Mouse (Mus musculus) hindbrain, embryonic 16.5 days (tissue): Measurements from ENCODE around the gene Fxyd5. TPM values are rescaled to one million over a fixed set of nuclear protein-coding genes. Genes with fewer than 3 reads are reported as not detected.
A peak's percentile ranks its signal among the peaks of the same experiment; 100 is the strongest.

ENCODE experiments used
- ATAC-seq: fragments of 200-750 bp; cut with Nextera tagmentation; 2 replicates; pipeline ENCODE4 v1.8.0; 2017; ENCODE audit warnings: moderate TSS enrichment, moderate library complexity
- H3K27ac ChIP-seq: fragments of 300-500 bp; sonication (generic); 2 replicates; pipeline ENCODE4 v1.5.1; 2014; ENCODE audit warnings: low read depth, mild to moderate bottlenecking, control low read depth, low read length, moderate library complexity
- H3K27me3 ChIP-seq: fragments of 300-500 bp; sonication (generic); replicated peaks from 2 replicates; pipeline ENCODE4 v1.6.1; 2014; ENCODE audit warnings: low read length; ENCODE audit not compliant: control insufficient read depth, insufficient read depth
- H3K36me3 ChIP-seq: fragments of 300-500 bp; sonication (generic); 2 replicates; pipeline ENCODE4 v1.6.1; 2014; ENCODE audit warnings: mild to moderate bottlenecking, low read length, moderate library complexity, mixed read lengths; ENCODE audit not compliant: control insufficient read depth, insufficient read depth
- H3K4me1 ChIP-seq: fragments of 300-500 bp; sonication (generic); 2 replicates; pipeline ENCODE4 v1.6.1; 2014; ENCODE audit warnings: low read depth, low read length; ENCODE audit not compliant: control insufficient read depth, insufficient read depth
- H3K4me2 ChIP-seq: fragments of 300-500 bp; sonication (generic); 2 replicates; pipeline ENCODE4 v1.6.1; 2014; ENCODE audit warnings: mild to moderate bottlenecking, low read length, control low read depth, moderate library complexity
- H3K4me3 ChIP-seq: fragments of 300-500 bp; sonication (generic); 2 replicates; pipeline ENCODE4 v1.5.1; 2014; ENCODE audit warnings: mild to moderate bottlenecking, low read length, control low read depth, moderate library complexity
- H3K9ac ChIP-seq: fragments of 300-500 bp; sonication (generic); 2 replicates; pipeline ENCODE4 v1.6.1; 2014; ENCODE audit warnings: low read depth, mild to moderate bottlenecking, control low read depth, low read length, moderate library complexity
- H3K9me3 ChIP-seq: fragments of 300-500 bp; sonication (generic); 2 replicates; pipeline ENCODE4 v1.6.1; 2014; ENCODE audit warnings: mild to moderate bottlenecking, low read length, moderate library complexity; ENCODE audit not compliant: control insufficient read depth
- WGBS: fragments of 180-500 bp; shearing (Covaris S2); extraction: QIAGEN DNeasy Blood & Tissue Kit; methylation state at CpG from one replicate; pipeline ENCODE4 v1.1.7; 2014; 5-methylcytosine and 5-hydroxymethylcytosine counted together
- polyA plus RNA-seq: library from polyadenylated mRNA; unstranded; fragments of >200 nt; fragmentation: Nextera tagmentation; extraction: Ambion mirVana; gene quantifications from 2 replicates; pipeline ENCODE4 v1.2.1, GENCODE M21; 2015

Fxyd5 gene
- polyA plus RNA-seq, 1 experiment from 2014 or later = 24.4 TPM

DNA sequence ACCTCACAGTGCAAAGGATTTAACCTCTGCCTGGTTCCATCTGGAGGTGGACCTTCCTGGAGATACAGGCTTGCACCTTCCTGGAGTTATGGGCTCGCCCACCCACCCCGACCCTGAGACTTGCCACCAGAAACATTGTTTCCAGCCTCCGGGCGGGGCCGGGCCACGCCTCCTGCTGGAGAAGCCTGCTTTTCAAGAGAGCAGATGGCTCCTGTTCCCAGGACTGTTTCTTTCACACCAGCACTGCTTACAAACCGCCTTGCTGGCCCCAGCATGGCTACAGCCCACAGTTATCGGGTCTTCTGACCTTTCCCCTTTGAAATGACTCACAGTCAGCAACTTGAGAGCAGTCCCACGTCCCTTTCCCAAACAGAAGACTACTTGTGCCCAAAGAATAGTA is 30.0 kb upstream of the Fxyd5 start:
- Histone ChIP-seq H3K9me3 (no peaks in the 10 kb centered on the region), H3K9ac (no peak overlapping the region), H3K4me3 (no peak overlapping the region), H3K27me3 (no peaks in the 10 kb centered on the region), H3K4me1 (peaks cover 4% of the 10 kb centered on the region; the same call in 1 of the 2 replicates), H3K36me3 (no peaks in the 10 kb centered on the region), H3K4me2 (no peak overlapping the region), H3K27ac (no peak overlapping the region)
- ATAC-seq = no peak
- 56% methylated on average over 9 of the region's 9 CpGs for WGBS

DNA sequence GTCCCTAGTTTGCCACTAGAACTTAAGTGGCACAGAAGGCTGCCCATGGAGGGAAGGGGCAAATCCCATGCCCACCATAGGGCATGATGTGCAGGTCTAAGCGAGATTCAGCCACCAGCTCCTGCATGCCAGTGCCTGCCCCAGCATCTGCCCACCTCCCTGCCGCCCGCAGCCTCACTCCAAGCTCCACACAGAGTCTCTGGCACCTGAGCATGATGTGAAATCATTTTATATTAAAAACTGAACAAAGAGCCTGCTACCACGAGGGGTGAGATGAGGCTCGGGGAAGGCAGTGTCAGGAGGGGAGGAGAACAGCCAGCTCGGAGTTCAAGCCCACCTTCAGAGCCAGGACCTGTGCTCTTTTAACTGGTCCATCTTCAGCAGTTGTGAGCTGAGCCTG is 28.0 kb upstream of the Fxyd5 start:
- Histone ChIP-seq H3K9ac (no peak overlapping the region), H3K4me3 (no peak overlapping the region), H3K36me3 (no peaks in the 10 kb centered on the region), H3K27ac (no peak overlapping the region), H3K9me3 (no peaks in the 10 kb centered on the region), H3K4me2 (no peak overlapping the region), H3K27me3 (no peaks in the 10 kb centered on the region), H3K4me1 (peaks cover 4% of the 10 kb centered on the region; the same call in 1 of the 2 replicates)
- no peak for ATAC-seq
- 82% methylated on average over 6 of the region's 6 CpGs for WGBS

DNA sequence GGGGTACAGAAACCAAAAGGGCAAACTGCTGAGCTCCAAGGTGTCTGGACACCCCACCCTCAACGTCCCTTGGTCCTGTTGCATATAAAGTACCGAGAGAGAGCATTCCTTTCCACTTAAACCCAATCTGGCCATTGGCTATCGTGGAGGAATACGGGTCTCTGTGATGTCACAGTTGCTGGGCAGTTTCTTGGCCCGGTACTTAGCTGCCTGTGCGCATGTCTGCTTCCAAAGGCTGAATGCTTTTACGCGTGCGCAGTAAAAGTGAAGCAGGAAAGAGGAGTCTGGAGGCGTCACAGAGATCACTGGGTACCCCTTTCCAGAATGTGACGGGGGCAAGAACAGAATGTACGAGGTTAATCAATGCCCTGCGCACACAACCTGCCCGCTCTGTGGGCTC is 27.2 kb upstream of the Fxyd5 start:
- WGBS = 87% methylated on average over 14 of the region's 14 CpGs
- Histone ChIP-seq H3K4me3 (no peak overlapping the region), H3K27me3 (no peaks in the 10 kb centered on the region), H3K36me3 (no peaks in the 10 kb centered on the region), H3K4me1 (peaks cover 4% of the 10 kb centered on the region; the same call in 1 of the 2 replicates), H3K4me2 (no peak overlapping the region), H3K9me3 (no peaks in the 10 kb centered on the region), H3K27ac (no peak overlapping the region), H3K9ac (no peak overlapping the region)
- ATAC-seq = no peak

DNA sequence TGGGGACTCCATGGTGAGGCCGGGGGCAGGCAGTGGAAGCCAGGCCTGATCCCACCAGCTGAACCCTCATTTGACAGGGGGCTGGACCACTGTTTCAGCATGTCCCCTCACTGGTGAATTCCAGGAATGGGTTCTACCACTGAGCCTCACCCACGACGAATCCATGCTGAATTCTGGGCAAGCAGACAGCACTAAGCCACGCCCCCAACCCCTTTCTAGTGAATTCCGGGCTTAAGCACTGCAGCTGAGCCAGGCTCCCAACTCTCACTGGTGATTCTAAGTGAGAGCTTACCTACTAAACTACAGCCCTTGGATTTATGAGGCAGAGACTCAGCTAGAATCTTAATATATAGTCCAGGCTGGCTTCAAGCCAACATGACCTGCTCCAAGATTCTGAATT is 25.6 kb upstream of the Fxyd5 start:
- H3K4me1 ChIP-seq = peaks cover 4% of the 10 kb centered on the region; the same call in 1 of the 2 replicates
- no peaks in the 10 kb centered on the region for H3K36me3 ChIP-seq
- no peaks in the 10 kb centered on the region for H3K27me3 ChIP-seq
- peak; percentile 45; the same call in 1 of the 2 replicates for ATAC-seq
- no peak overlapping the region for H3K4me3 ChIP-seq
- WGBS = 40% methylated on average over 5 of the region's 5 CpGs
- no peak overlapping the region for H3K4me2 ChIP-seq
- no peak overlapping the region for H3K27ac ChIP-seq
- H3K9ac ChIP-seq = no peak overlapping the region
- no peaks in the 10 kb centered on the region for H3K9me3 ChIP-seq

DNA sequence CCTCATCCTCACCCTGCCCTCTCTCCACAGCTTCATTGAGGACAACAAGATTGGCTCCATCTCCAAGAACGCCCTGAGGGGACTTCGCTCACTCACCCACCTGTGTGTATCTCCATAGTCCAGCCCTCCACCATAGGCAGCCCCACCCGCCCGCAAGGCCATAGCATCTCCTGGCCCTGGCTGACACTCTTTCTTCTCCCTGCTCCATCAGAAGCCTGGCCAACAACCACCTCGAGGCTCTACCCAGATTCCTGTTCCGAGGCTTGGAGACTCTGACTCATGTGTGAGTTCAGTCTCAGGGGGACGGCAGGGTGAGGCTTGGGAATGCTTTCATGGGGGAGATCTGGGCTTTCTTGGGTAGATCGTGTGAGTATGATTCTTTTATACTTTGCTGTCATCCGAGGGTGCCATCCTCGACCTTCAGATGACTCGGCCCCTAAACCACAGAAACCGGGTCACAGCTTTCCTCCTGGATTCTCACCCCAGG is 20.8 kb upstream of the Fxyd5 start:
- WGBS = 84% methylated on average over 12 of the region's 12 CpGs
- no peak for ATAC-seq

DNA sequence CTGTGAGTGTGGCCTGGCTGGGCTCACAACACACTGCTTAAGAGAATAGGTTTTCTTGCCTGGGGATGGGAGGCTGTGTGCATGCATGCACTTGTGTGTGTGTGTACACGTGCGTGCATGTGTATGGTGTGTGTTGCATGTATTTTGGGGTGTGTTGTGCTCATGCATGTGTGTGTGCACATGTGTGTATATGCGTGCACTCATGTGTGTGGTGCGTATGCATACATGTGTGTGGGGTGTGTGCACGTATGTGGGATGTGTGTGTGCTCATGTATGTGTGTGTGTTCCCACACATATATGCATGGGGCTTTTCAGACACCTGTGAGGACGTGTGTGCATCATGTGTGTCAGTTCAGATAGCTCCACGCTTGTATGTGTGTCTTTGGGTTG is 18.3 kb upstream of the Fxyd5 start:
- no peak overlapping the region for H3K4me2 ChIP-seq
- H3K36me3 ChIP-seq = no peaks in the 10 kb centered on the region

More for the DNA sequence above, 20.8 kb upstream of the Fxyd5 start:
- Histone ChIP-seq H3K9me3 (no peaks in the 10 kb centered on the region), H3K4me1 (peaks cover 4% of the 10 kb centered on the region; the same call in 1 of the 2 replicates), H3K27ac (no peak overlapping the region), H3K27me3 (no peaks in the 10 kb centered on the region), H3K4me2 (no peak overlapping the region), H3K36me3 (no peaks in the 10 kb centered on the region), H3K4me3 (no peak overlapping the region), H3K9ac (no peak overlapping the region)

DNA sequence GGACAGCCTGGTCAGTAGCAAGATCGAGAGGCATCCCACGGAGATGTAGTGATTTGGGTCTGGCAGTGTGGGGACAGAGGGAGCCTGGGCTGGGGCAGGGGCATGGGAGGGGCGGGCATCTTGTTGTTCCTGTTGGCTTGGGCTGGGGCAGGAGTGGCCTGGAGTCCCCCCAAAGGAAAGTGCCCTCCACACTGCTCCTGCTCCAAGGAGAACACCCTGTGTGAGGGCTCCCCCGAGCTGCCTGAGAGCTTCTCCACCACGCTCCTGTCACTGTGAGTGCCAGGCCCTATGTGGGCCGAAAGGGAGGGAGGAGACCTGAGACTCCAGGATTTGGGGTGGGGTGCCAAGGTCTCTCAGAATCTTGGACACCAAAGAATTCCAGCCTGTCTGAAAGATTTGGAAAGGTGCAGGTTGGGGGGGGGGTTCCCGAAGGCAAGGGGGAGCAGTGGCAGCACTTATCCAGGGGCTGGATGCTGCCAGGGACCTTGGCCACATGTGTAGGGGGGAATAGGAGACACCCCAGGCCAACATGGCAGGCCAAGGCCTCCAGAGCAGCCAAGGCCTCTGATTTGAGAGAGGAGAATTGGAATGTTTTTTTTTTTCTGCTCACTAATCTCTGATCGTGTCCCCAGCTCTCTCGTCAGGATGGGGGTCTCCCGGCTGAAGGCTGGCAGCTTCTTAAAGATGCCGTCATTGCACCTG is 17.8 kb upstream of the Fxyd5 start:
- 64% methylated on average over 11 of the region's 11 CpGs for WGBS
- no peaks in the 10 kb centered on the region for H3K36me3 ChIP-seq
- no peaks in the 10 kb centered on the region for H3K27me3 ChIP-seq
- no peak overlapping the region for H3K9ac ChIP-seq
- ATAC-seq = no peak
- no peak overlapping the region for H3K27ac ChIP-seq
- H3K4me3 ChIP-seq = no peak overlapping the region
- no peaks in the 10 kb centered on the region for H3K4me1 ChIP-seq
- no peak overlapping the region for H3K4me2 ChIP-seq
- no peaks in the 10 kb centered on the region for H3K9me3 ChIP-seq

More for the DNA sequence above, 18.3 kb upstream of the Fxyd5 start:
- Histone ChIP-seq H3K27ac (no peak overlapping the region), H3K9ac (no peak overlapping the region), H3K4me3 (no peak overlapping the region), H3K4me1 (no peaks in the 10 kb centered on the region), H3K9me3 (no peaks in the 10 kb centered on the region), H3K27me3 (no peaks in the 10 kb centered on the region)
- ATAC-seq = no peak
- WGBS = 90% methylated on average over 7 of the region's 7 CpGs

DNA sequence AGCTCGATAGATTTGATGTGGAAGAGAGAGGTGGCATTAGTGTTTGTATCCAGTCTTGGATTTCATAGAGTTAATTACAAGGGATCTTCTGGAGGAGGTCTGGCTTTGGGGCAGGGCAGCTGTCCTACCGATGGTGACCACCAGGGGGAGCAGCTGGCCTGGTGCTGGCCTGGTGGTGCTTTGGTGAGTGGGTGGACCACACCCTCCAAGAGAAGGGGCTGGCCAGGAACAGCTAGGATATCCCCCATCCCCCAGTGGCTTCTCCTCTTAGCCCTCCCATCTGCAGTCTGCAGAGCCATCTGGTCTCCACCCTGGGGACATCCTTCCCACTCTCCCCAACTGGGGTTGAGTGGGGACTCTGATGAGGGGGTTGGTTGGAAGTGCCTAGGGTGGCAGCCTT is 16.8 kb upstream of the Fxyd5 start, which contains the start of gene Lgi4:
Lgi4 (plus strand) TSS at position 235 of the 400 bp plus-strand sequence.
- H3K36me3 ChIP-seq = no peaks in the 10 kb centered on the region
- H3K27ac ChIP-seq = no peak within 1 kb of the TSS
- ATAC-seq = peak; percentile 55
- H3K9me3 ChIP-seq = no peaks in the 10 kb centered on the region
- H3K4me3 ChIP-seq = no peak within 1 kb of the TSS
- H3K4me2 ChIP-seq = no peak within 1 kb of the TSS
- H3K9ac ChIP-seq = no peak within 1 kb of the TSS
- 10% methylated on average over 2 of the region's 2 CpGs for WGBS
- H3K27me3 ChIP-seq = peaks cover 6% of the 10 kb centered on the region; the same call in 1 of the 2 replicates
- no peaks in the 10 kb centered on the region for H3K4me1 ChIP-seq

DNA sequence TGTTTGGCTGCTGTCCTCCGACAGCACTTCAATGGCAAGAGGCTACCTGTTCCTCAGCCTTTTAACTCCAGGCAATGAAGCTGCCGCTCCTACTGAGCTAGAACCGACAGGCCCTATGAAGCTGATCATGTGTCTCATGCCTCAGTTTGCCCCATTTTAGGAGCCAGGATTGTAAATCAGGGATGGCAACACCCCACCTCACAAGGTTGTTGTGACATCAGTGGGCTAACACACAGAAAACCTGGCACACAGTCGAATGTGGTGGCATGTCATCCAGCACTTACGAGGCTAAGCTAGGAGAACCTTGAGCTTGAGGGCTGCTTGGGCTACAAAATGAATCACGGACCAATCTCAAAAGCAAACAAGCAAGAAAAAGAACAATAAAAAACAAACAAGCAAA is 15.9 kb upstream of the Fxyd5 start:
- Histone ChIP-seq H3K4me2 (no peak overlapping the region), H3K4me1 (no peaks in the 10 kb centered on the region), H3K9ac (no peak overlapping the region), H3K27me3 (peaks cover 6% of the 10 kb centered on the region; the same call in 1 of the 2 replicates), H3K4me3 (no peak overlapping the region), H3K9me3 (no peaks in the 10 kb centered on the region), H3K27ac (no peak overlapping the region), H3K36me3 (no peaks in the 10 kb centered on the region)
- 87% methylated on average over 6 of the region's 6 CpGs for WGBS
- no peak for ATAC-seq
